Mouse (Mus musculus) embryo, embryonic 10.5 days (tissue): Measurements from ENCODE around the gene Gm379.

Source experiments
- DNase-seq: peaks from one replicate; pipeline ENCODE4 v3.0.0-alpha.2; 2015; ENCODE audit warnings: low spot score

The Gm379 gene

DNA sequence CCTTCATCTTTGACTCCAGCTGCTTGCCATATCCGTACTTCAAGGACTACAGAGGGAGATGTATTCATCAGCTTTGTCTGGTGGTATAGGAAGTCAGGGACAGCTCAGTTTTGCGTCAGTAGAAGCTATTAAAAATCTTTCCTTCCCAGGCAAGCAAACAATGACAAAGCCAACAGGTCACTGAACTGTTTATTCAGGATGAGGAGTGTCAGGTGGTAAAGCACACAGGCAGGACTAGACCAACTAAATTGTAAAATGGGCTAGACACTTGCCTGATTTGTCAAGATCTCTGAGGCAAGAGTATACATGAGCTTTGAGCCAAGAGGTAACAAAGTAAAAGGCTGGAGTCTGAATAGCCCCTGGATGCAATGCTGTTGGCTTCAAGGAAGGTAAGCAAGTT lies at the start of gene Gm379:
Gm379 (minus strand) TSS at position 7 of the 400 bp plus-strand sequence.
- DNase-seq = no peak

DNA sequence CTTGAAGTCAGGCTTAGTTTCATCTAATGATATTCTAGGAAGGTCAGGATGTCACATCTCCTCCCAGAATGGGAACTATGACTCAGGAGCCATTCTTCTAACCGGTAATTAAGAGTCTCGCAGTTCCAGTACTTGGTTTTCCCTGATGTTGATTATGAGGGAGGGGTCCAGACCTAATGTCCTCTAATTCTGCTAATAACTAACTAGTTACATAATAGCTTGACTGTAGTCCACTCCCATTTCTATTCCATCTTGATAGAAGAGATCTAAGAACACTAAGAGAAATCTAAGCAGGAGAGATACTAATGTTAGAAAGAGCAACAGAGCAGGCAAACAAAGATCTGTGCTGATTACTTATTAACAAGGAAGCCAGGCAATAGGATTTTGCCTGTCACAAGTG lies 39.6 kb upstream of the Gm379 start:
- DNase-seq = no peak

DNA sequence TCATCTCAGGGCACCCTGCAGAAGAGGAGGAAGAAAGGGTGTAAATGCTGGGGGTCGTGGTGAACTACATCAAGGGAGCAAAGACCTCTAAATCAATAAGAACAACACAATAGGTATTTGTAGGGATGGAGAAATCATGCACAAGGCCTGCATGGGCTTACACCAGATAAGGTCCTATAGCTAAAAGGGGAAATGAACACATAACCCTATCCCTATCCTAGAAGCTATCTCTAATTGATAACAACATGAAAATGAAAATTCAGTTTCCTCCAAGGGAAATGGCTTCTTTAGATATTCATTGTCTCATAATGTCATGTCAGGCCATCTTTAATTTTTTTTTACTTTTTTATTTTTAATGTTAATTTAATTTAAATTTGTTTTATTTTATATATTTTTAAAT lies 4.2 kb upstream of the Gm379 start:
- DNase-seq = no peak

DNA sequence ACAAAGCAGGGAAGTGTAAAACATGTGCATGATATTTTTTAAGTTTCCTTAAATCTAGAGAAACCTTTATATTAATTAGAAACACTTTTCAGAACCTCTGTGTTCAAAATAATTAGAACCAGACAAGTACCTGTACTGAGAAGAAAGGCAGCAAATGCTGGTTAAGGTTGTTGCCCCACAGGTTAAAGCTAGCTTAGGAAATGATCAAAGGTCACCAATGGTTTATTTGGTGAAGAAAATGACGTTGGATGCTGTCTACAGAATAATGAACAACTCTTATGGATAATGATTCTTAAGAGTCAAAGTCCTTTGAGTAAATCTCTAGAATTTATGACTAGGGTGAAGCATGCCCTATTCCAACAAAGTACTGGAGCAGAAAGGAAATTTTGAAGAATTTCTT lies 42.7 kb downstream of the Gm379 start:
- no peak for DNase-seq

DNA sequence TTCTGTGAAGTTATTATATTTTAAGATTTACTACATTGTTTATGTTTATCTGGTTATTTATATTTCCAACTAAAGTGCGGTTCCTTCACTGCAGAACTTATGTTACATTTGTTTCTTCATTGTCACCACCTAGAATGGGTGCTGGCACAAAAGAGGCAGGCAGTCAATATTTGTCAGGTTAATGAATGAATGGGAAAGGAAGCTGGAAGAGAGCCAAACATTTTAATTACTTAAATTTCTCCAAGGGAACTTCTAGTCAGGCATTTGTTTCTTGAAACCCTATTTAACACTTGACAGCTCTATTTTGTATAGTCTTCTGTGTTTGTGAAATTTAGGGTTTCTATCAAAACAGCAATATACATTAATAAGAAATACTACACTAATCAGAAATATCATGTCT lies 43.8 kb downstream of the Gm379 start:
- DNase-seq = no peak
